Mouse (Mus musculus) myocyte (in vitro differentiated cells): Measurements from ENCODE around the gene Pigz.

Experiments used
- E2F4 ChIP-seq: IDR thresholded peaks from one replicate; pipeline ENCODE4 v1.6.1; 2011; ENCODE audit warnings: mild to moderate bottlenecking, control low read depth, moderate library complexity; ENCODE audit not compliant: insufficient read depth
- MAX ChIP-seq: IDR thresholded peaks from one replicate; pipeline ENCODE4 v1.6.1; 2011; ENCODE audit warnings: low read depth, mild to moderate bottlenecking, control low read depth
- MYOD1 ChIP-seq, 3 experiments: IDR thresholded peaks; one replicate each; pipeline ENCODE4 v1.6.1; 2011; ENCODE audit warnings: control low read depth in 2 of 3, low read depth in 2 of 3, mild to moderate bottlenecking in 2 of 3, moderate library complexity in 1 of 3; ENCODE audit not compliant: insufficient read length in 2 of 3, control insufficient read depth in 1 of 3
- TCF12 ChIP-seq: IDR thresholded peaks from one replicate; pipeline ENCODE4 v1.6.1; 2011; ENCODE audit warnings: mild to moderate bottlenecking, control low read depth; ENCODE audit not compliant: poor library complexity, insufficient read depth, severe bottlenecking

GRCm38 (mm10) chr16:31980946-31981345, 47.3 kb downstream of the Pigz start:
- TF ChIP-seq TCF12: no peak
- no peak for TF ChIP-seq MYOD1 (IDR thresholded peaks at IDR 0.05; ENCODE audit: control insufficient read depth in 1 of 3, insufficient read length in 2 of 3, low read depth in 2 of 3)
- no peak for TF ChIP-seq MAX
- TF ChIP-seq E2F4: no peak
